Mouse (Mus musculus) hindbrain, embryonic 10.5 days (tissue): Measurements from ENCODE around the gene Tmem91. TPM values are rescaled to one million over a fixed set of nuclear protein-coding genes. Genes with fewer than 3 reads are reported as not detected.

Source experiments
- DNase-seq: peaks from one replicate; pipeline ENCODE4 v3.0.0-alpha.2; 2017; ENCODE audit warnings: low spot score
- H3K27ac ChIP-seq: fragments of 300-500 bp; sonication (generic); 2 replicates; pipeline ENCODE4 v1.5.1; 2016; ENCODE audit warnings: mild to moderate bottlenecking, moderate library complexity
- H3K27me3 ChIP-seq: fragments of 300-500 bp; sonication (generic); 2 replicates; pipeline ENCODE4 v1.6.1; 2016; ENCODE audit warnings: mild to moderate bottlenecking; ENCODE audit not compliant: poor library complexity, insufficient read depth, severe bottlenecking
- H3K36me3 ChIP-seq: fragments of 300-500 bp; sonication (generic); 2 replicates; pipeline ENCODE4 v1.6.1; 2016; ENCODE audit warnings: mild to moderate bottlenecking, moderate library complexity
- H3K4me1 ChIP-seq: fragments of 300-500 bp; sonication (generic); replicated peaks from 2 replicates; pipeline ENCODE4 v1.6.1; 2016; ENCODE audit warnings: mild to moderate bottlenecking
- H3K4me3 ChIP-seq: fragments of 300-500 bp; sonication (generic); 2 replicates; pipeline ENCODE4 v1.5.1; 2016; ENCODE audit warnings: mild to moderate bottlenecking, moderate library complexity
- H3K9me3 ChIP-seq: fragments of 300-500 bp; sonication (generic); 2 replicates; pipeline ENCODE4 v1.6.1; 2016; ENCODE audit warnings: mild to moderate bottlenecking, moderate library complexity
- WGBS: fragments of 180-500 bp; shearing (Covaris S2); methylation state at CpG from one replicate; pipeline ENCODE4 v1.1.7; 2016; 5-methylcytosine and 5-hydroxymethylcytosine counted together
- polyA plus RNA-seq: library from polyadenylated mRNA; unstranded; fragments of >200 nt; fragmentation: Nextera tagmentation; extraction: Ambion mirVana; gene quantifications from 2 replicates; pipeline ENCODE4 v1.2.1, GENCODE M21; 2016

Gene Tmem91
- polyA plus RNA-seq, 1 experiment from 2014 or later: 3.2 TPM

GRCm38 (mm10) chr7:25655601-25656428, 19.2 kb downstream of the Tmem91 start:
- H3K9me3 ChIP-seq: no peaks in the 10 kb centered on the region
- H3K4me1 ChIP-seq: peaks cover 22% of the 10 kb centered on the region
- no peaks in the 10 kb centered on the region for H3K27me3 ChIP-seq
- no peak overlapping the region for H3K4me3 ChIP-seq
- H3K27ac ChIP-seq: no peak overlapping the region
- 80% methylated on average over 11 of the region's 11 CpGs for WGBS
- H3K36me3 ChIP-seq: no peaks in the 10 kb centered on the region
- DNase-seq: no peak

DNA sequence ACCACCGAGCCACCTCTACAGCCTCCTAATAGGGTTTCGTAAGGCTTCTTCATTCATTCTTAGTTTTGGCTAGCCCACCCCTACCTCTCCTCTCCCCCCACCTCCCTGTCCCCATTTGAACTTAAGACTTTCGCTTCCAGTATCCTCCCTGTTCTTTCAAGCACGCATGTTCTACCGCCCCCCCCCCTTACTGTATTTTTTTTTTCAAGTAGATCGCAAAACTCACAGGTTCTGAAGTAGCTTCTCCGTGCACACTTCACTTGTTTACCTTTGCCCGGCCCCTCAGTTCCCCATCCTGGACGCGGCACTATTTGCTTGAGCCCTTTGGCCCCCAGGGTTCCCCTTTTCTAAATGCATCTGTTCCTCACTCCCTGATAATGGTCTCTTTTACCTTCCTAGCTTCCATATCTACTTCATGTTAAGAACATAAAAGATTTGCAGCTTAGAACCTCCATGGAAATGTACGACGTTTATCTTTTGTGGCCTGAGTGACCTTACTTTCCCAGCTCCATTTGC, 22.7 kb downstream of the Tmem91 start:
- 92% methylated on average over 12 of the region's 12 CpGs for WGBS
- no peak overlapping the region for H3K4me3 ChIP-seq
- no peaks in the 10 kb centered on the region for H3K9me3 ChIP-seq
- no peaks in the 10 kb centered on the region for H3K27me3 ChIP-seq
- no peaks in the 10 kb centered on the region for H3K36me3 ChIP-seq
- no peak overlapping the region for H3K27ac ChIP-seq
- DNase-seq: no peak
- H3K4me1 ChIP-seq: peaks cover 19% of the 10 kb centered on the region

DNA sequence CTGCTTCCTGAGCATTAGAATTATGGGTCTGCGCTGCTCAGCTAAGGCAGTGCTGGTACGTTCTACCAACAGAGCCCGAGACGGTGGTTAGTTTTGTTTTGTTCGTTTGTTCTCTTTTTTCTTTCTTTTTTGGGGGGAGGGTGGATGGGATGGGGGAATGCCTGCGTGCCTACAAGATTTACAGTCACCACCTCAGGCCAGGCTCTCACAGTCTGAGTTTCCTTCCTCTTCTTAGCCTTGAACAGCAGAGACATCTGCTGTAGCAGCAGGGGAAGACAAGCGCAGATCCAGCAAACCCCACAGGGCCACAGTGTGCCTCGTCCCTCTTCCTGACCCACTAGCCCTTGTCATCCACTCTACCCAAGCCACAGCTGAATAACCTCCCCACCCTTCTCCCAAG, 23.7 kb downstream of the Tmem91 start:
- no peaks in the 10 kb centered on the region for H3K36me3 ChIP-seq
- 91% methylated on average over 8 of the region's 8 CpGs for WGBS
- H3K9me3 ChIP-seq: no peaks in the 10 kb centered on the region
- no peak overlapping the region for H3K27ac ChIP-seq
- no peak for DNase-seq
- H3K4me3 ChIP-seq: no peak overlapping the region
- no peaks in the 10 kb centered on the region for H3K27me3 ChIP-seq
- peaks cover 15% of the 10 kb centered on the region for H3K4me1 ChIP-seq

DNA sequence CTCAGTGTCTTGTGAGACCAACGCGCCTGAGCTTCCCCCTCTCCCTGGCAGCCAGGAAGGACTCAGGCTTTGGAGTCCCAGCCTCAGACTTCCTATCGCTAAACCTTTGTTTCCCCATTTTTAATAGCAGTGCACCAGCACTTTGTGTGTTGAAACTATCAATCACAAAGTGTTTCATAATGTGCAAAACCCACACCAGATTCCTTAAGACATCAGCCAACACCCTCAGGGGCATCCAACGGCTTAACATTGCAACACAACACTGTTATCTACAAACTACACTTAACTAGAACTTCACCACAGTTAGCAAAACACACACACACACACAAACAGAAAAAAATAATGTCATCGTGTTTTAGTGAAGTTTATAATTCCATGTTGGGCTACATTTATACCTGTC, 25.1 kb downstream of the Tmem91 start:
- no peak overlapping the region for H3K4me3 ChIP-seq
- WGBS: 75% methylated on average over 5 of the region's 5 CpGs
- H3K27ac ChIP-seq: no peak overlapping the region
- H3K4me1 ChIP-seq: peaks cover 15% of the 10 kb centered on the region
- no peak for DNase-seq
- H3K36me3 ChIP-seq: 0 out of 2 replicates have a peak, but pooled peaks cover 3% of the 10 kb centered on the region
- no peaks in the 10 kb centered on the region for H3K9me3 ChIP-seq
- no peaks in the 10 kb centered on the region for H3K27me3 ChIP-seq

- no peaks in the 10 kb centered on the region for H3K27me3 ChIP-seq
- no peak for DNase-seq
- no peaks in the 10 kb centered on the region for H3K9me3 ChIP-seq
- H3K27ac ChIP-seq: no peak overlapping the region
- H3K4me3 ChIP-seq: no peak overlapping the region
- 64% methylated on average over 5 of the region's 5 CpGs for WGBS
- H3K4me1 ChIP-seq: peaks cover 15% of the 10 kb centered on the region
- 0 out of 2 replicates have a peak, but pooled peaks cover 3% of the 10 kb centered on the region for H3K36me3 ChIP-seq
Measured at GRCm38 (mm10) chr7:25647574-25648123, 27.3 kb downstream of the Tmem91 start.

GRCm38 (mm10) chr7:25645074-25645473, 29.9 kb downstream of the Tmem91 start:
- H3K36me3 ChIP-seq: peaks cover 12% of the 10 kb centered on the region; the same call in 1 of the 2 replicates
- H3K9me3 ChIP-seq: no peaks in the 10 kb centered on the region
- H3K4me1 ChIP-seq: peaks cover 13% of the 10 kb centered on the region
- H3K27ac ChIP-seq: no peak overlapping the region
- H3K27me3 ChIP-seq: no peaks in the 10 kb centered on the region
- no peak overlapping the region for H3K4me3 ChIP-seq
- DNase-seq: no peak
- WGBS: 57% methylated on average over 14 of the region's 14 CpGs

GRCm38 (mm10) chr7:25644631-25645030, 30.3 kb downstream of the Tmem91 start:
- WGBS: 78% methylated on average over 4 of the region's 4 CpGs
- peaks cover 12% of the 10 kb centered on the region; the same call in 1 of the 2 replicates for H3K36me3 ChIP-seq
- H3K9me3 ChIP-seq: no peaks in the 10 kb centered on the region
- H3K27me3 ChIP-seq: no peaks in the 10 kb centered on the region
- peaks cover 8% of the 10 kb centered on the region for H3K4me1 ChIP-seq
- no peak overlapping the region for H3K4me3 ChIP-seq
- no peak overlapping the region for H3K27ac ChIP-seq
- DNase-seq: no peak

DNA sequence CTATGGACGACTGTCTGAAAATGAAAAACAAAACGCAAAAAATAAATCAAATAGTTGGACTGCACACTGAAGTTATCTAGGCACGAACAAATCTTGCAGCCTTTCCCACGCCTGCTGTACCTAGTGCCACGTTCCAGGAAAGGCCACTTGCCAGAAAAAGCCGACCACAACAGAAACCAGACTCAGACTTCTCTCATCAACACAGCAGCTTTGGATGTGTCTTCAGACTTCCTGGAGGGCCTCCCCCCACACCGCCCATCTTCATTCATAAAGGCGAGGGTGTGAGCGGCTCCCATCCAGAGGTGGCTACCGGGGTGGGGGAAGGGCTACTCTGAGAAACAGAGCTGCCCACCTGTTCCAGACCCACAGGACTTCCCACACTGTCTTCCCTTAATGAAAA, 30.8 kb downstream of the Tmem91 start:
- no peak for DNase-seq
- H3K27ac ChIP-seq: no peak overlapping the region
- no peak overlapping the region for H3K4me3 ChIP-seq
- H3K36me3 ChIP-seq: peaks cover 15% of the 10 kb centered on the region; the same call in 1 of the 2 replicates
- 82% methylated on average over 10 of the region's 10 CpGs for WGBS
- H3K9me3 ChIP-seq: no peaks in the 10 kb centered on the region
- H3K27me3 ChIP-seq: no peaks in the 10 kb centered on the region
- H3K4me1 ChIP-seq: peaks cover 4% of the 10 kb centered on the region

GRCm38 (mm10) chr7:25639754-25640153, 35.2 kb downstream of the Tmem91 start:
- Histone ChIP-seq H3K27ac (no peak overlapping the region), H3K4me1 (no peaks in the 10 kb centered on the region), H3K36me3 (peaks cover 42% of the 10 kb centered on the region), H3K27me3 (no peaks in the 10 kb centered on the region), H3K9me3 (no peaks in the 10 kb centered on the region), H3K4me3 (no peak overlapping the region)
- DNase-seq: no peak
- WGBS: 93% methylated on average over 4 of the region's 4 CpGs

- no peak overlapping the region for H3K4me3 ChIP-seq
- H3K4me1 ChIP-seq: no peaks in the 10 kb centered on the region
- WGBS: 91% methylated on average over 5 of the region's 5 CpGs
- no peak for DNase-seq
- H3K36me3 ChIP-seq: peaks cover 55% of the 10 kb centered on the region
- no peaks in the 10 kb centered on the region for H3K27me3 ChIP-seq
- H3K9me3 ChIP-seq: no peaks in the 10 kb centered on the region
- no peak overlapping the region for H3K27ac ChIP-seq
Measured at GRCm38 (mm10) chr7:25637099-25637498, 37.9 kb downstream of the Tmem91 start.

GRCm38 (mm10) chr7:25636373-25636772, 38.6 kb downstream of the Tmem91 start:
- H3K36me3 ChIP-seq: peaks cover 57% of the 10 kb centered on the region
- no peak overlapping the region for H3K4me3 ChIP-seq
- no peak overlapping the region for H3K27ac ChIP-seq
- 65% methylated on average over 3 of the region's 3 CpGs for WGBS
- H3K4me1 ChIP-seq: no peaks in the 10 kb centered on the region
- no peak for DNase-seq
- no peaks in the 10 kb centered on the region for H3K9me3 ChIP-seq
- no peaks in the 10 kb centered on the region for H3K27me3 ChIP-seq

- Histone ChIP-seq H3K4me3 (no peak overlapping the region), H3K27me3 (peaks cover 16% of the 10 kb centered on the region), H3K4me1 (peaks cover 6% of the 10 kb centered on the region), H3K9me3 (no peaks in the 10 kb centered on the region), H3K27ac (no peak overlapping the region), H3K36me3 (peaks cover 60% of the 10 kb centered on the region)
- no peak for DNase-seq
- WGBS: 90% methylated on average over 5 of the region's 5 CpGs
Measured at GRCm38 (mm10) chr7:25632679-25633078, 42.3 kb downstream of the Tmem91 start.

GRCm38 (mm10) chr7:25628323-25628620, 46.7 kb downstream of the Tmem91 start:
- Histone ChIP-seq H3K27ac (0 out of 2 replicates have a peak overlapping the region, but pooled peaks have one; percentile 53), H3K4me3 (peak overlapping the region; percentile 47; the same call in 1 of the 2 replicates), H3K4me1 (peaks cover 18% of the 10 kb centered on the region), H3K27me3 (peaks cover 27% of the 10 kb centered on the region), H3K9me3 (no peaks in the 10 kb centered on the region), H3K36me3 (peaks cover 62% of the 10 kb centered on the region)
- no peak for DNase-seq
- 64% methylated on average over 8 of the region's 8 CpGs for WGBS
